Mouse (Mus musculus): ENCODE measurements at regions not wholly inside any gene's neighbourhood (a gene's known extent, or its start where the extent isn't known, plus 50 kb on each side); places are given as distances from the start of the nearest gene placed in this dataset.
"Not testable (repeated sequence)": the region's sequence is repeated elsewhere in the genome, so short reads cannot be mapped to it uniquely, and the experiment has no call there.

- DNase-seq (ENCODE audit: low read depth, low spot score): no peak
Observed at GRCm38 (mm10) chr6:95058017-95058416, 59.0 kb upstream of the Kbtbd8 start.

- DNase-seq (ENCODE audit: low read depth, low spot score): no peak
Observed at GRCm38 (mm10) chr6:95056222-95056621, 60.8 kb upstream of the Kbtbd8 start.

GRCm38 (mm10) chr6:95053717-95054382 is 63.2 kb upstream of the Kbtbd8 start:
- no peak for DNase-seq (ENCODE audit: low read depth, low spot score)

- DNase-seq (ENCODE audit: low read depth, low spot score): not testable (repeated sequence)
Observed at GRCm38 (mm10) chr6:95041351-95041750, 75.7 kb upstream of the Kbtbd8 start.

GRCm38 (mm10) chr6:95024239-95024638 is 92.8 kb upstream of the Kbtbd8 start:
- no peak for DNase-seq (ENCODE audit: low read depth, low spot score)

GRCm38 (mm10) chr6:95021724-95022123 is 95.3 kb upstream of the Kbtbd8 start:
- DNase-seq (ENCODE audit: low read depth, low spot score): no peak

GRCm38 (mm10) chr6:95017911-95018310 is 99.1 kb upstream of the Kbtbd8 start:
- no peak for DNase-seq (ENCODE audit: low read depth, low spot score)

- no peak for DNase-seq (ENCODE audit: low read depth, low spot score)
Observed at GRCm38 (mm10) chr6:95017484-95017883, 99.6 kb upstream of the Kbtbd8 start.

- no peak for DNase-seq (ENCODE audit: low read depth, low spot score)
Observed at GRCm38 (mm10) chr6:95013096-95013495, 103.9 kb upstream of the Kbtbd8 start.

GRCm38 (mm10) chr6:95006485-95006884 is 110.6 kb upstream of the Kbtbd8 start:
- DNase-seq (ENCODE audit: low read depth, low spot score): no peak

- no peak for DNase-seq (ENCODE audit: low read depth, low spot score)
Observed at GRCm38 (mm10) chr6:95003716-95004115, 113.3 kb upstream of the Kbtbd8 start.

- DNase-seq (ENCODE audit: low read depth, low spot score): no peak
Observed at GRCm38 (mm10) chr6:94999562-94999961, 117.5 kb upstream of the Kbtbd8 start.

GRCm38 (mm10) chr6:94999002-94999401 is 118.0 kb upstream of the Kbtbd8 start:
- peak; percentile 43 for DNase-seq (ENCODE audit: low read depth, low spot score)

- no peak for DNase-seq (ENCODE audit: low read depth, low spot score)
Observed at GRCm38 (mm10) chr6:94998371-94998770, 118.7 kb upstream of the Kbtbd8 start.

- no peak for DNase-seq (ENCODE audit: low read depth, low spot score)
Observed at GRCm38 (mm10) chr6:94994376-94994775, 122.7 kb upstream of the Kbtbd8 start.

- no peak for DNase-seq (ENCODE audit: low read depth, low spot score)
Observed at GRCm38 (mm10) chr6:94987427-94987826, 129.6 kb upstream of the Kbtbd8 start.

- DNase-seq (ENCODE audit: low read depth, low spot score): peak; percentile 38
Observed at GRCm38 (mm10) chr6:94986346-94986745, 130.7 kb upstream of the Kbtbd8 start.

GRCm38 (mm10) chr6:94984411-94984895 is 132.6 kb upstream of the Kbtbd8 start:
- no peak for DNase-seq (ENCODE audit: low read depth, low spot score)

GRCm38 (mm10) chr6:94968683-94969082 is 148.4 kb upstream of the Kbtbd8 start:
- no peak for DNase-seq (ENCODE audit: low read depth, low spot score)

- peak; percentile 36 for DNase-seq (ENCODE audit: low read depth, low spot score)
Observed at GRCm38 (mm10) chr6:94966962-94967361, 150.1 kb upstream of the Kbtbd8 start.

GRCm38 (mm10) chr6:94963204-94963603 is 153.8 kb upstream of the Kbtbd8 start:
- no peak for DNase-seq (ENCODE audit: low read depth, low spot score)

GRCm38 (mm10) chr6:94962411-94963087 is 154.5 kb upstream of the Kbtbd8 start:
- no peak for DNase-seq (ENCODE audit: low read depth, low spot score)

- no peak for DNase-seq (ENCODE audit: low read depth, low spot score)
Observed at GRCm38 (mm10) chr6:94961821-94962220, 155.2 kb upstream of the Kbtbd8 start.
